Mouse (Mus musculus) 416B (cell line): ENCODE results near the gene Dusp10.

ENCODE experiments used
- DNase-seq: peaks from one replicate; pipeline ENCODE4 v3.0.0; 2011; ENCODE audit warnings: low read depth

Dusp10 gene

DNA sequence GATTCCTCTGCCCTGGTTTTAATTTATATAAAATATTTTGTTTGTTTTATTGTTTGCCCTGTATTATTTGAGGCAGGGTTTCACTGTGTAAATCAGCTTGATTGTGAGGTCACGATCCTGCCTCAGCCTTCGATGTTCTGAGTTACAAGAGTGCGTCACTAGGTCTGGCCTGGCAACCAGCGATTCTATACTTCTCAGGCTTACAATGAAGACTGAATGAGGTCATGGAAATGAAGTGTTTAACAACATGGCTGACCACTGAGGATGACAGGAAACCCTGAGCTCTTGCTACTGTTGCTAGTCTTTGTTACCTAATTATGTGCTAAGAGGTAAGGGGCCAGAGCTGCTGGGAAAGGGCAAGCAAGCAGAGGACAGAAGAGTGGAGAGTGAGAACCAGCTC lies at the start of gene Dusp10:
Gene Dusp10 (plus strand): TSS at position 197 of the 400 bp plus-strand sequence.
- peak; percentile 5 for DNase-seq

DNA sequence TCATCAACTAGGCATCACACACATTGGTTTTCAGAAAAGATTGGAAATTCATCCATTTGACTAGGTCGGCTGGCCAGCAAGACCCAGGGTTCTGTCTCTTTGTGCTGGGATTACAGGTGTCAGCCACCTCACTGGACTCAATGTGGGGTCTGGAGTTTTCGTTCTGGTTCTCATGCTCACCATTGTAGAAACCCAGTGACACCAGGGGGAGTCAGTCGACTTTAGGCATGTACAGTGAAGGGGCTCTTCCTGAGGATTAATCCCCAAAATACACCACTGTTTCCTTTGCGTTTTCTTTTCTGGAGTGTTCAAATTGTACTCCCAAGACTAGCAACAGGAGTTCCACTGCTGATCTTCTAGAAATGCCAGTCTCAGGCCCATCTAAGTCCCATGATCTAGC lies 47.8 kb upstream of the Dusp10 start:
- no peak for DNase-seq

- no peak for DNase-seq
Observed at GRCm38 (mm10) chr1:183969265-183969664, 43.8 kb upstream of the Dusp10 start.

DNA sequence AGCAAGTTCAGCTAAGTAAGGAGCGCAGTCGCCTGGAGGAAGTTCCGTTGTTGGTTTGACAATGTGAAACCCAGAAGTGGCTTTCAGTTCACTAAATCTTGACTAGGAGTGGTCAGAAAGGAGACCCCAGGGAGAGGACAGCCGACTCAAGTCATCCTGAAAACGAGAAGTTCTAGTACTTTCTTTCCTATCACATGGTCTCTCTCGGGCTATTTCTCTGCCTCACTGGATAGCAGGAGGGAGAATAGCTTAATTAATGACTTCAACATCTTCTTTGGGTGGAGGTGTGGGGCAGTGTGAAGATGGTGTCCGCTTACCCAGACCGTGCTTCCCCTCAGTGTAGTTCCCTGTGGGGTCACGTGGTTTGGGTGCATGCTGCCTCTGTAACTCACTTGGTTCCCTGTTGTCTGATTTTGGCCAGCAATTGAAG lies 33.3 kb upstream of the Dusp10 start:
- DNase-seq, result no peak

GRCm38 (mm10) chr1:183982108-183982507 lies 31.0 kb upstream of the Dusp10 start:
- no peak for DNase-seq

GRCm38 (mm10) chr1:183987711-183988245 lies 25.3 kb upstream of the Dusp10 start:
- DNase-seq, result no peak

DNA sequence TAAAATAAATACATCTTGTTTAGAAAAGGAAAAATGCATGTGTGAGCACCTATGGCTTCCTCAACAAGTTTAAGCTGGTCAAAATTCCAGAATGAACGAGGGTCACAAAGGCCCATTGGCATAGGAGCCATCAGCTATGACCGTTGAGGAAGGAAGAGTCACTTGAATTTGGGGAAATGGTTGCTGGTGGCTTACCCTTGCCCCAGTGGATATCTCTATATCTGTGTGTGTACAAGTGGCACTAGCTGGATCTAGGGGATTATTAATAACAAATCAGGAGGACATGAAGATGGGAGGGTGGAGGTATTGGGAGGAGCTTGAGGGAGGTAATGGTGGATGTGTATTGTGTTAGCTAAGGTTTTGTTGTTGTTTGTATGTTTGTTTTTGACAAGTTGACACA lies 21.2 kb upstream of the Dusp10 start:
- DNase-seq, result no peak

GRCm38 (mm10) chr1:183997207-183997606 lies 15.9 kb upstream of the Dusp10 start:
- no peak for DNase-seq

GRCm38 (mm10) chr1:184002470-184002869 lies 10.6 kb upstream of the Dusp10 start:
- no peak for DNase-seq

GRCm38 (mm10) chr1:184004311-184004710 lies 8.8 kb upstream of the Dusp10 start:
- no peak for DNase-seq

- DNase-seq, result peak; percentile 76
Observed at GRCm38 (mm10) chr1:184005315-184006058, 7.6 kb upstream of the Dusp10 start.

DNA sequence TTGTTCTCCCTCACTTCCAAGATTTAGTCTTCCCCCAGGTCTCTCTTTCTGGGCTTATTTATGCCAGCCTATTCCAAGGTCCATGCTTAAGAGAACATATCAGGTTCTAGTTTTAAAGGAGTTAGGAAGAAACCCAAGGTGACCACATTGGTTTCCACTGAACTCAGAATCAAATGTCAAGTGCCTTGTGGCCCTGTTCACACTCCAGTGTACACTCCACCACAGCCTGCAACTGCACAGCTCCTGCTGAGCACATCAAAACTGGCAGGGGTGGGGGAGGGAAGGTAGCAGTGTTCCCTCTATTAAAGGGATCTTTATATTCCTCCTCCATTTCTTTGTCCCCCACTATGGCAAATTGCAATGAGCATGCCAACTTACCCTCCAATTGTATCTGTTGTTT lies 7.0 kb upstream of the Dusp10 start:
- peak; percentile 42 for DNase-seq

DNA sequence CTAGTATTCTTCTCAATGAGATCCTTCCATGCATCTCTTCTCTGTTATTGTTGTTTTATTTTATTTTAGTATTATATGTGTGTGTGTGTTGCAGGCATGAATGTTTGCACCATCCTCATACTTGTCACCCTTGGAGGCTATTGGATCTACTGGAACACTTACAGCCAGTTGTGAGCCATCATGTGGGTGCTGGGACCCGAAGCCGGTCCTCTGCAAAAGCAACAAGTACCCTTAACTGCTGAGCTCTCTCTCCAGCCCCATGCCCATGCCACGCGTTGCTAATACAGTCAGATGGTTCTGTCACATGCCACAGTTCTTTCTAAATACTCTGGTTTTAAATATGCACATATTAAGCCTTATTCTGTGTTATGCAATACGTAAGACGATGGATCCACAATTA lies 1.8 kb upstream of the Dusp10 start:
- no peak for DNase-seq

DNA sequence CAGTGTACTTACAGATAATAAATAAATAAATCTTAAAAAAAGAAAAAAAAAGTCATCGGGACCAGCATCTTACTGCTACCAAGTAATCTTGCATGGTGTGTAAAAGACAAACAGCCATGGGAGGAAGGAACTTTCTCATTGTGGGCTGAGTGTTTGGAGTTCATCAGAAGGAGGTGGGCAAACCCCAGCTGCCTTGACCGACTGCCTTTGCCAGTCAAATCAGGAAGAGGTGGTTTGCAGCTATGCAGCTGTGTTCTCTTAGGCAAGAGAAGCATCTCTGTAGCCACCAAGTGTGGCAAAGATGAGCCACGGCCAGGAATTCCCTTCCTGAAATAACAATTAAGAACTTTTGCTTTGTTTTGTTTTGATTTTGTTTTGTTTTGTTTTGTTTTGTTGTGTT lies 989 bp downstream of the Dusp10 start:
- DNase-seq, result peak; percentile 80

- peak; percentile 64 for DNase-seq
Observed at GRCm38 (mm10) chr1:184015995-184016730, 3.1 kb downstream of the Dusp10 start.

DNA sequence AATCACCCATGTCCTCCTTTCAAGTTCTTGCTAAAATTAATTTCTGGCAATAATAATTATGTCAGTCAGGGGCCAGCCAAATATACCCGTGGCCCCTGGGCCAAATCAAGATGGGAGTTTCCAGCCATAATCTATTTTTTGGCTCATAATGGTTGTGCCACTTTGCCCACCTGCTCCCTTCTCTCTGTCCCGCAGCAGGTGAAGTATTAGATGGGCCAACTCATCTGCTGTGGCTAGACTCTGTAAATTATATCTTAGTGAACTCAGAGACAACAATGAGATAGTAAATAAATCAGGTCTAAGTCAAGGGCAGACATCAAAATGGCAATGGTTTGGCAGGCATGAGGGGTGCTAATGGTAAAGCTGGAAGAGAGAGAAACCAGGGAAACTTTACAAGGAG lies 4.5 kb downstream of the Dusp10 start:
- DNase-seq, result no peak

GRCm38 (mm10) chr1:184019042-184019721 lies 6.1 kb downstream of the Dusp10 start:
- DNase-seq, result no peak

DNA sequence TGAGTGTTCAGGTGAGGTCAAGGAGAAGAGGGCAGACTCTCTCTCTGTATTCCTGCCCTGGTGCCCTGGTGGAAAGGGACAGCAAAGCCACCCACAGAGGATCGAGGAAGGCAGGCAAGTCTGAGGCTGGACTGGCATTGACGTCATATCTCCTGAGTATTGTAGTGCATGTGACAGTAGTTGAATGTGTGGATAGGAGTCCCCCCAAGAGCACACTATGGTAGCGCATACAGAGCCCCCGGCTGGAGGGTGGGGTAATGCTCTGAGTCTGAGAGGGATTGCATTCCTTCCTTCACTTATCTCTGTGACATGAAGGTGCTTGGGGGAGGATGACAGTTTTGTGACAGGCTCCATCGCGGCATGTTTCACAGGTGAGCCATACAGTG lies 6.6 kb downstream of the Dusp10 start:
- DNase-seq, result no peak

GRCm38 (mm10) chr1:184023971-184024370 lies 10.9 kb downstream of the Dusp10 start:
- no peak for DNase-seq

DNA sequence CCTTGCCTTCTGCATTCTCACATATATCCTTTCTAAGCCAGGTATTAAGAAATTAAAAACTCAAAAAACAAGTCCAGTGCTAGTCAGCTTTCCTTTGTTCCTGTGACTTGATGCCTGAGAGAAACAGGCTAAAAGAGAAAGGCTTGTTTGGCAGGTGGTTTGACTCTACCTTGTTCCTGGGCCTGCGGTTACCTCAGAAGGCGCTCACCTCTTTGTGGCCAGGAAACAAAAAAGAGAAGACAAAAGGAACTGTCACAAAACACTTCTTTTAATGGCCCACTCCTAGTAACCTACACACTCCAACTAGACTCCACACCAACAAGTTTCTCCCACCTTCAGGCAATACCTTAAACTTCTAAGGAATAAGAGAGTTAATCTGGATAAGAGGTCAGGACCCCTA lies 11.5 kb downstream of the Dusp10 start:
- no peak for DNase-seq

GRCm38 (mm10) chr1:184025079-184025478 lies 12.0 kb downstream of the Dusp10 start:
- no peak for DNase-seq

GRCm38 (mm10) chr1:184027039-184027438 lies 13.9 kb downstream of the Dusp10 start:
- no peak for DNase-seq
